Mouse (Mus musculus): ENCODE results near the gene Bdh1.
A peak's percentile ranks its signal among the peaks of the same experiment; 100 is the strongest.

Bdh1 gene

DNA sequence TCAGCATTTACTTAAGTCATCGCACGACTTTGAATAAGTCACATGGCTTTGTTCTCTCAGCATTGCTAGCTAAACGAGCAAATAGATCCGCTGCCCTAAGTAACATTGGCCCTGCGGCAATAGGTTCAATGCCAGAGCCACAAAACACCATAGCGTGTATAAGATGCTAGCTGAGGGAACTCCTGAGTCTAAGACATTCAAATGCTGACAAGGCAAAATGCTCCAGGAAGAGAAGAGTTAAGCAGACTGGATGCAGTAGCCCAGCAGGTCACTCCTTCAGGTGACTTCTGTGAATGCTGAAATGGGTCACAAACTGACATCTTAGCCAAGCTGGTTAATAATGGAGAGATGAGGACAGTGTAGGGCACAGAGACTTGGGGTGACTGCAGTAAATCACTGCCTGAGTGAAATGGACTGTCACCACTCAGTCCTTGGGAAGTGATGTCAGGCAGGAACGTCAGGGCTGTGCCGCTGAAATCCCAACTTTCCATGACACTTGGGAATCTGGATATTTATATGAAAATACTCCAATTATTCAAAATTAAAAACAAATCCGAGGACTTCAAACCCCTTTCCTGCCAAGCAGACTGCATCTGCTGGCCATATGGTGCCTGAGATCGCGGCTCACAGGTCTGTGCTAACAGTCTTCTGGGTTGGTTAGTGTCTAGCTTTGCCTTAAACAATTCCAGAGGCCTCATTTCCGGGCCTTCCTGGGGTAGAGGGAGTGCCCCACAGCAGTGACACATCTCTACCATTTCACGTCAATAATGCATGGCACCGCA lies 79.1 kb downstream of the Bdh1 start:
- no peak for DNase-seq (ENCODE audit: low read depth, low spot score)

DNA sequence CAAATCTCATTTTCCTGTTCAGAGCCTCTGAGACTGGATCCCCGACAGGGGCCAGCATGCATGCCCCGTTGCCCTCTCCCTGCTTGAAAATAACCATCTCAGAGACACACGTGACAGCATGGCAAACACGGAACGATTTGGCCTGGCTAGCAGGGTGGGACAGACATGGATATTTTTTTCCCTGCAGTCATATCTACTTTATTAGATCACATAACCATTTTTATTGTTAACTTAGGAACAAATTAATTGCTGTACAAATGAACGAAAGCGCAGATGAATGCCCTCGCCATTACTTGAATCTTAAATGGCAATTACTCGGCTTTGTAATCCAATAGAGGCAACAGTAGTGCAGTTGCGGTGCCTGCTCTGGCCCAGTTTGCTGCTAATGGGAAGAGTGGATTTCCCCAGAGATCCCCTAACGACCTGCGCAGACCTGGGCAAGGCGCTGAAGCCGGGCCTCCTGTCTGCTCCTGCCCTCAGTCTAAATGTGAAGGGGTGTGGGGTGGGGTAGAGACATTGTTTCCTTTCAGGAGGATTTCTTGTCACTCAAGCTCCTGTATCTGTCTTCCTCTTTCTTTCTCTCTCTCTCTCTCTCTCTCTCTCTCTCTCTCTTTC lies 79.8 kb downstream of the Bdh1 start:
- no peak for DNase-seq (ENCODE audit: low read depth, low spot score)

DNA sequence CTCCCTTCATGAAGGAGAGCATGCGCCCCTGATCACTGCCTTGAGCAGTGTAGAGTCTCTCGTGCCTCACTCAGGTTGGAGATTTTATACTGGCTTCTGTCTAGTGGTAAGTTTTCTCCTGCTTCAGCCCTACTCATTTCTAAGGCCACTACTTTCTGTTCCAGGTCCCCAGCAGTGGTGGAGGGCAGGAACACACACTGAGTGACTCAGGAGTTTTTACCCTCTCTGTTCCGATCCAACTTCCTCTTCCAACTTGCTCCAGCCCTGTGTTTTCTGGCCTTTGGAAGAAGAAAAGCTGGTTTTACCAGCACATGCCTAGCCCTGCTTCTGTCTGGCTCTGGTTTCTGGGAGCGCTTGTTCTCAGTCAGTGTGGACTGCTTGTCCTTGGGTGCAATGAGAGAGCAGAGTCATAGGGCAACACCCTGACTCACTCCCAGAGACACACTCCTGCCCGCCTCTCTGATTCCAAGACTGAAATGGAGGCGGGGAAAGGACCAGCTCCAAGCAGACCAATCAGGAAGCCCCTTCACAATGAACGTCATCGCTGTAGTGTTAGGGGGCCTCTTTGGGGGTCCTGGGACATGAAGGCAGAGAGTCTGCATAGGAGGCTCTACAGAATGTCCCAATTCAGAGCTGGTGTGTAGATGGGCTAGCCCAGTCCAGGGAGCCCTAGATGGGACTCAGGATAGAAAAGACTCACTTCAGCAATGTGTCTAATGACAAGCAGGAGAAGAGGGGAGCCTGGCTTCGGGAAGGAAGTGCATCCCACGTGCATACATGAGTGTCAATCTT lies 84.8 kb downstream of the Bdh1 start:
- no peak for DNase-seq (ENCODE audit: low read depth, low spot score)

DNA sequence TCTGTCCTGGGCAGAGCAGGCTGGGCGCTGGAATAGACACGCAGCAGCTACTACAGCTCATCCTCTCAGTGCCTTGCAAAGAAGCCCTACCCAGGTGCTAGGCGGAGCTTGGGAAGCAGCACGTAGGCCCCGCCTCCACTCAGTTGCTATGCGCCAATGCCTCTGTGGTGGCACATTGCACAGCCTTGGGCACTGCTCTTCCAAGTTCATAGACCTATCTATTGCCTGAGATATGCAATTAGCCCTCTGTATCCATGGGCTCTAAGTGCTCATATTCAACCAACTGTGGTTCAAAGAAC lies 85.3 kb downstream of the Bdh1 start:
- peak; percentile 64 for DNase-seq (ENCODE audit: low read depth, low spot score)

DNA sequence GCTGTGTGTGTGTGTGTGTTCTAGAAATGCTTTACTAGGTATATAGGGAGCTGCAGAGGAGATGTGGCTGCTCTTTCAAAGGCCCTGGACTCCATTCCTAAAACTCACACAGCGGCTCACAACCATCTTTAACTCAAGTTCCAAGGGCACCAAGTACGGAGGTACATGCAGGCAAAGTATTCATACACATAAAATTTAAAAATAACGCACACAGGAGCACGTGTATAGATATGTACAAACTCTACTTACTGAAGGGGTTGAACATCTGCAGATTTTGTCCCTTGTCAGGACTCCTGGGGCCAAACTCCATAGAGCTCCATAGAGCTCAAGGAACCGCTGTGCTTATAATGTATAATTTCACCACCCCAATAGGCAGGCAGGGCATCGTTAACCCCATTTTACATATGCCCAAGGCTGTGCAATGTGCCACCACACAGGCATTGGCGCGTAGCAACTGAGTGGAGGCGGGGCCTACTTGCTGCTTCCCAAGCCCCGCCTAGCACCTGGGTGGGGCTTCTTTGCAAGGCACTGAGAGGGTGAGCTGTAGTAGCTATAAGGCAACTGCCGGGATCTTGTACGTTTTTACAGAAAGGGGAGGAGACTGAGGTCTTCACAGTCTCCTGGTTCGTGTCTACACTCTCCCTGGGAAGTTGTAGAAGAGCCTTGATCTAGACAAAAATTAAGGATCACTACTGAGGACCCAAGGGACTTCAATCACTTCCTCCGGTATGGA lies 85.9 kb downstream of the Bdh1 start:
- DNase-seq (ENCODE audit: low read depth, low spot score) = peak; percentile 86

Measured in A20 (cell line).